Mouse (Mus musculus) spleen, postnatal 4 days (tissue): Measurements from ENCODE around the gene Ccdc182.
A peak's percentile ranks its signal among the peaks of the same experiment; 100 is the strongest.

ENCODE experiments used
- DNase-seq, 2 experiments: peaks; one replicate each; pipeline ENCODE4 v3.0.0; 2022; ENCODE audit warnings: low spot score in 2 of 2

The Ccdc182 gene

GRCm38 (mm10) chr11:88293631-88294393 is at the start of gene Ccdc182:
Ccdc182 (plus strand) TSS chr11:88294058.
- DNase-seq: no peak

- no peak for DNase-seq
Observed at GRCm38 (mm10) chr11:88245581-88246170, 48.2 kb upstream of the Ccdc182 start.

- DNase-seq: no peak
Observed at GRCm38 (mm10) chr11:88248636-88249035, 45.2 kb upstream of the Ccdc182 start.

GRCm38 (mm10) chr11:88250568-88250967 is 43.3 kb upstream of the Ccdc182 start:
- no peak for DNase-seq

GRCm38 (mm10) chr11:88251295-88251694 is 42.6 kb upstream of the Ccdc182 start:
- DNase-seq: no peak

GRCm38 (mm10) chr11:88251972-88252766 is 41.7 kb upstream of the Ccdc182 start:
- DNase-seq: peak; percentile 71 to 93

- DNase-seq: no peak
Observed at GRCm38 (mm10) chr11:88252767-88253513, 40.9 kb upstream of the Ccdc182 start.

GRCm38 (mm10) chr11:88253514-88254167 is 40.2 kb upstream of the Ccdc182 start:
- DNase-seq: no peak

- no peak for DNase-seq
Observed at GRCm38 (mm10) chr11:88257700-88258099, 36.2 kb upstream of the Ccdc182 start.

- DNase-seq: no peak
Observed at GRCm38 (mm10) chr11:88258212-88258611, 35.6 kb upstream of the Ccdc182 start.

GRCm38 (mm10) chr11:88260463-88260862 is 33.4 kb upstream of the Ccdc182 start:
- no peak for DNase-seq

- no peak for DNase-seq
Observed at GRCm38 (mm10) chr11:88264889-88265288, 29.0 kb upstream of the Ccdc182 start.

- DNase-seq: no peak
Observed at GRCm38 (mm10) chr11:88266311-88266710, 27.5 kb upstream of the Ccdc182 start.

- no peak for DNase-seq
Observed at GRCm38 (mm10) chr11:88271870-88272269, 22.0 kb upstream of the Ccdc182 start.

- no peak for DNase-seq
Observed at GRCm38 (mm10) chr11:88274111-88274879, 19.6 kb upstream of the Ccdc182 start.

GRCm38 (mm10) chr11:88274901-88275498 is 18.9 kb upstream of the Ccdc182 start:
- DNase-seq: no peak

- no peak for DNase-seq
Observed at GRCm38 (mm10) chr11:88275949-88276348, 17.9 kb upstream of the Ccdc182 start.

GRCm38 (mm10) chr11:88276534-88277308 is 17.1 kb upstream of the Ccdc182 start:
- no peak for DNase-seq

GRCm38 (mm10) chr11:88279006-88279405 is 14.9 kb upstream of the Ccdc182 start:
- no peak for DNase-seq
